Mouse (Mus musculus): Measurements from ENCODE around the gene Tac4. TPM values are rescaled to one million over a fixed set of nuclear protein-coding genes. Genes with fewer than 3 reads are reported as not detected.

Gene Tac4
- total and polyA plus RNA-seq, 3 experiments = 0.07 to 0.39 TPM; not detected in 1

DNA sequence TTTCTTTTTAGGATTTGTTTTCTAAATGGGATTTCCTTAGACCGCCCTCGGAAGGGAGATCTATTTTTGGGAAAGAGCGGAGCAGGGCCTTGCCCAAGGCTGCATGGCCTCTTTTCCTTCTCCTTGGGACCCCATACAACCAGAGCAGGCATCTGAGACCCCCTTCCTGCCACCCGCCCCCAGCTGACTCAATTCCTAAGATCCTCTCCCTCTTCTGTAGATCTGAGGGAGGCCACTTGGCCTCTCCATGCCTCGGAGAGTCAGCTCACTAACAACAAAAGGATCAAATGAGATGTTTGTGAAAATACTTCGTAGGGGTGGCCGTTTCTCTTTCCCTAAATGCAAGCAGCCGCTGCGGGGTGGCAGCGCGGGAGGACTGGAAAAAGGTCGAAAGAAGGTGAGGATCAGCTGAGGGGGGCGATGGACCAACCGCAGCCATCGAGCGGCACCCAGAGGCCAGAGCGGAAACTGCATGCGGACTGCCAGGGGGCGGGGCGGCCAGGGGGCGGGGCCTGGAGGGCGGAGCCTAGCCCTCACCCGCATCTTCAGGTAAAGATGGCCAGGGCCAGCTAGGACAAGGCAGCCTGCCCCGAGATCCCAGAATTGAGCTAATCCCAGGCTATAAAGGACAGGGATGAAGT is 29.5 kb upstream of the Tac4 start:
- Histone ChIP-seq H3K9ac (ENCODE audit: control insufficient read depth, low read depth, low read length, poor library complexity, severe bottlenecking) (no peak overlapping the region), H3K27me3 (ENCODE audit: control insufficient read depth in 1 of 2, insufficient read depth in 2 of 2, low read length in 2 of 2) (peaks cover 7 to 9% of the 10 kb centered on the region in 2 experiments), H3K9me3 (replicated peaks; ENCODE audit: insufficient read depth, low read length) (no peaks in the 10 kb centered on the region), H3K27ac (ENCODE audit: control insufficient read depth, low read depth, low read length) (no peak overlapping the region), H3K4me1 (ENCODE audit: control insufficient read depth in 1 of 2, insufficient read depth in 2 of 2, low read length in 2 of 2) (0 out of 4 replicates have a peak, but pooled peaks cover 0 to 2% of the 10 kb centered on the region in 2 experiments), H3K36me3 (ENCODE audit: control insufficient read depth in 1 of 2, insufficient read depth in 2 of 2, low read length in 2 of 2) (no peaks in the 10 kb centered on the region), H3K4me3 (ENCODE audit: control insufficient read depth in 1 of 2, insufficient read depth in 1 of 2, low read depth in 2 of 2, low read length in 2 of 2) (peak overlapping the region in 1 of 2 experiments; percentile 39; a peak in 1 of 4 replicates), H3K79me2 (ENCODE audit: control insufficient read depth, insufficient read depth, low read length, poor library complexity) (no peaks in the 10 kb centered on the region)
- peak; percentile 61 for DNase-seq (ENCODE audit: low read depth, low spot score)
- TF ChIP-seq CTCF (IDR thresholded peaks at IDR 0.05 in 2 of 3, conservative IDR thresholded peaks at IDR 0.05 in 1 of 3; ENCODE audit: control insufficient read depth in 1 of 3, insufficient read depth in 1 of 3, low read depth in 2 of 3, low read length in 3 of 3, poor library complexity in 1 of 3, severe bottlenecking in 1 of 3) (peak; percentile 41 to 99 (median 80); a peak in 5 of 6 replicates), MAZ (IDR thresholded peaks at IDR 0.05; ENCODE audit: low read depth, low read length) (0 out of 2 replicates have a peak, but pooled peaks have one; percentile 42), NELFE (IDR thresholded peaks at IDR 0.05; ENCODE audit: low read depth, low read length) (no peak), MEF2A (IDR thresholded peaks at IDR 0.05; ENCODE audit: extremely low read depth, insufficient replicate concordance, low read depth, low read length, poor library complexity, severe bottlenecking) (no peak), ETS1 (IDR thresholded peaks at IDR 0.05; ENCODE audit: low read depth, low read length) (no peak), TBP (IDR thresholded peaks at IDR 0.05; ENCODE audit: low read depth, low read length) (no peak), RAD21 (IDR thresholded peaks at IDR 0.05; ENCODE audit: low read depth, low read length) (peak; percentile 65), GATA1 (IDR thresholded peaks at IDR 0.05; ENCODE audit: low read depth, low read length) (no peak), MAFK (IDR thresholded peaks at IDR 0.05; ENCODE audit: borderline replicate concordance, low read depth, low read length) (no peak), TAL1 (IDR thresholded peaks at IDR 0.05; ENCODE audit: low read length) (no peak), CHD1 (IDR thresholded peaks at IDR 0.05; ENCODE audit: low read depth, low read length) (no peak), CHD2 (IDR thresholded peaks at IDR 0.05; ENCODE audit: low read length) (no peak), HCFC1 (IDR thresholded peaks at IDR 0.05; ENCODE audit: low read depth, low read length) (no peak), POLR2A (IDR thresholded peaks at IDR 0.05; ENCODE audit: control insufficient read depth in 1 of 2, insufficient read depth in 1 of 2, low read depth in 1 of 2, low read length in 2 of 2, poor library complexity in 1 of 2) (no peak), SMC3 (IDR thresholded peaks at IDR 0.05; ENCODE audit: low read depth, low read length) (peak; percentile 62), ZKSCAN1 (IDR thresholded peaks at IDR 0.05; ENCODE audit: low read depth, low read length) (no peak), KAT2A (conservative IDR thresholded peaks at IDR 0.05; ENCODE audit: low read depth, low read length) (no peak), MYB (IDR thresholded peaks at IDR 0.05; ENCODE audit: low read depth, low read length) (no peak), UBTF (IDR thresholded peaks at IDR 0.05; ENCODE audit: borderline replicate concordance, insufficient read depth, low read depth, low read length) (no peak), ELF1 (IDR thresholded peaks at IDR 0.05; ENCODE audit: low read depth, low read length) (no peak), POLR2AphosphoS5 (IDR thresholded peaks at IDR 0.05; ENCODE audit: borderline replicate concordance, low read depth, low read length) (no peak), ZMIZ1 (IDR thresholded peaks at IDR 0.05; ENCODE audit: low read depth, low read length) (no peak), USF1 (IDR thresholded peaks at IDR 0.05; ENCODE audit: low read depth, low read length) (no peak), MXI1 (IDR thresholded peaks at IDR 0.05; ENCODE audit: low read depth, low read length) (no peak), RCOR1 (IDR thresholded peaks at IDR 0.05; ENCODE audit: low read depth, low read length) (no peak), E2F4 (IDR thresholded peaks at IDR 0.05; ENCODE audit: borderline replicate concordance, low read depth, low read length) (no peak), GABPA (IDR thresholded peaks at IDR 0.05; ENCODE audit: low read depth, low read length) (no peak), TCF12 (IDR thresholded peaks at IDR 0.05; ENCODE audit: low read depth, low read length) (0 out of 2 replicates have a peak, but pooled peaks have one; percentile 7), POLR2AphosphoS2 (IDR thresholded peaks at IDR 0.05; ENCODE audit: low read length) (no peak), EP300 (IDR thresholded peaks at IDR 0.05; ENCODE audit: low read depth in 1 of 2, low read length in 2 of 2) (no peak), SIN3A (IDR thresholded peaks at IDR 0.05; ENCODE audit: low read length) (no peak), USF2 (IDR thresholded peaks at IDR 0.05; ENCODE audit: borderline replicate concordance in 1 of 2, insufficient read depth in 1 of 2, low read depth in 1 of 2, low read length in 2 of 2) (no peak), BHLHE40 (IDR thresholded peaks at IDR 0.05; ENCODE audit: borderline replicate concordance, low read depth, low read length) (no peak), JUND (IDR thresholded peaks at IDR 0.05; ENCODE audit: low read depth, low read length) (no peak), ZC3H11A (IDR thresholded peaks at IDR 0.05; ENCODE audit: low read depth, low read length) (peak; percentile 41), MYC (IDR thresholded peaks at IDR 0.05; ENCODE audit: low read depth, low read length) (no peak), ZNF384 (IDR thresholded peaks at IDR 0.05; ENCODE audit: low read depth, low read length) (no peak)

All from MEL (cell line).